ENCODE assay signal across 12 mouse cellular contexts in genomic region chr12:44899173-44899870, GRCm38 (mm10).
"Had no signal": no experiment of that assay in that cellular context is flagged by ENCODE, and none has a peak within 500 bp of the region (broad histone marks: within the 10 kb centered on the region; RNA-seq: fewer than 3 reads in every experiment).

No protein-coding gene starts in this region.

- H3K4me1 ChIP-seq: limb, embryonic 15.5 days; liver, embryonic 12.5 days; lung, embryonic 15.5 days; midbrain, embryonic 12.5 days; neural tube, embryonic 13.5 days had no signal

- ATAC-seq: liver, embryonic 12.5 days; midbrain, embryonic 16.5 days had no signal

- H3K27ac ChIP-seq: limb, embryonic 15.5 days; liver, embryonic 12.5 days; lung, embryonic 15.5 days; midbrain, embryonic 12.5 days; neural tube, embryonic 13.5 days had no signal

- H3K36me3 ChIP-seq: limb, embryonic 15.5 days; liver, embryonic 12.5 days; lung, embryonic 15.5 days; midbrain, embryonic 12.5 days; neural tube, embryonic 13.5 days had no signal

- H3K9me3 ChIP-seq: limb, embryonic 15.5 days; liver, embryonic 12.5 days; lung, embryonic 15.5 days; midbrain, embryonic 12.5 days; neural tube, embryonic 13.5 days had no signal

- H3K4me2 ChIP-seq: limb, embryonic 15.5 days; liver, embryonic 12.5 days; lung, embryonic 15.5 days; midbrain, embryonic 12.5 days; neural tube, embryonic 13.5 days had no signal

- H3K27me3 ChIP-seq: limb, embryonic 15.5 days; liver, embryonic 12.5 days; lung, embryonic 15.5 days; midbrain, embryonic 12.5 days; neural tube, embryonic 13.5 days had no signal

- H3K4me3 ChIP-seq: limb, embryonic 15.5 days; liver, embryonic 12.5 days; lung, embryonic 15.5 days; midbrain, embryonic 12.5 days; neural tube, embryonic 13.5 days had no signal

- H3K9ac ChIP-seq: limb, embryonic 15.5 days; liver, embryonic 12.5 days; lung, embryonic 15.5 days; midbrain, embryonic 12.5 days; neural tube, embryonic 13.5 days had no signal

- DNase-seq: kidney, adult 8-10 months; kidney, postnatal 25 days; lung, postnatal 14 days; retina, postnatal 1 day; right cerebral cortex, postnatal 14 days; thymus, postnatal 4 days had no signal
